Mouse (Mus musculus) megakaryocyte, embryonic 14.5 days (primary cell): Measurements from ENCODE around the gene Tra2b.

Source experiments
- FLI1 ChIP-seq: IDR thresholded peaks from 2 replicates; pipeline ENCODE4 v1.6.1; 2012; ENCODE audit warnings: low read length, inconsistent platforms, mixed read lengths
- GATA1 ChIP-seq: IDR thresholded peaks from 3 replicates; pipeline ENCODE4 v1.6.1; 2012; ENCODE audit warnings: mixed read lengths, low read length, inconsistent platforms, borderline replicate concordance

DNA sequence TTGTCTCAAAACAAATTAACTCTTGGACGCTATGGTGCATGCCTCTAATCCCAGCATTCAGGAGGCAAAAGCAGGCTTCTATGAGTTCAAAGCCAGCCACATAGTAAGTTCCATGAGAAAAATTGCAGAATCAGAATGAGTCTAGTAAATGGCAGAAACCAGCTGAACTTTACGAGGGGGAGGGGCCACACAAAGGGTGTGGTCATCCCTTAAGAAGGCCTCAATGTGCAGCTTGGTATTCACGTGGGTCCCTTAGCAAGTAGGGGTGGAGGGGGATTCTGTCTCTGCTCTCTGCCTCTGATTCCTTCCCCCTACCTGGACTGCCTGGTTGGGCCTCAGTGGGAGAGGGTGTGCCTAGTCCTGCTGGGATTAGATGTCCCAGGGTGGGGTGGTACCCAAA is 4.7 kb upstream of the Tra2b start:
- no peak for TF ChIP-seq GATA1
- TF ChIP-seq FLI1: no peak
